Mouse (Mus musculus) cerebellum, adult 2 months (tissue): ENCODE measurements around the gene Rab3ip. TPM values are rescaled to one million over a fixed set of nuclear protein-coding genes. Genes with fewer than 3 reads are reported as not detected.

Experiments
- DNase-seq, 2 experiments: peaks; one replicate each; pipeline ENCODE4 v3.0.0; 2021
- H3K27ac ChIP-seq: fragments of 200-500 bp; 2 replicates; pipeline ENCODE4 v1.5.1; 2012; ENCODE audit warnings: low read length, control low read depth, inconsistent platforms; ENCODE audit not compliant: insufficient read depth
- H3K27me3 ChIP-seq: fragments of 200-500 bp; 2 replicates; pipeline ENCODE4 v1.6.1; 2012; ENCODE audit warnings: inconsistent platforms, mild to moderate bottlenecking, low read length, moderate library complexity; ENCODE audit not compliant: control insufficient read depth, insufficient read depth
- H3K4me1 ChIP-seq: fragments of 200-500 bp; 2 replicates; pipeline ENCODE4 v1.6.1; 2011; ENCODE audit warnings: low read length; ENCODE audit not compliant: control insufficient read depth, insufficient read depth
- H3K4me3 ChIP-seq: fragments of 200-500 bp; replicated peaks from 2 replicates; pipeline ENCODE3; 2011; ENCODE audit warnings: mild to moderate bottlenecking, low read depth, low read length, control low read depth; ENCODE audit not compliant: insufficient read depth
- CTCF ChIP-seq: fragments of 200-500 bp; IDR thresholded peaks from 2 replicates; pipeline ENCODE4 v1.5.1; 2011; ENCODE audit warnings: low read depth, mild to moderate bottlenecking, control low read depth, low read length, moderate library complexity, borderline replicate concordance; ENCODE audit not compliant: insufficient read depth
- POLR2A ChIP-seq: fragments of 200-500 bp; IDR thresholded peaks from 2 replicates; pipeline ENCODE4 v1.6.1; 2011; ENCODE audit warnings: low read length, control low read depth, borderline replicate concordance; ENCODE audit not compliant: insufficient read depth
- WGBS: fragments of 180-500 bp; shearing (Covaris S2); methylation state at CpG from one replicate; pipeline ENCODE4 v1.1.7; 2018; 5-methylcytosine and 5-hydroxymethylcytosine counted together
- polyA plus RNA-seq: library from polyadenylated mRNA; depleted of rRNA; stranded (reverse); fragments of >200 nt; gene quantifications from 2 replicates; pipeline ENCODE4 v1.2.3, GENCODE M21; 2012

Rab3ip gene
- polyA plus RNA-seq, 1 experiment, result 46.5 TPM

GRCm38 (mm10) chr10:116935028-116935427 lies 15.5 kb downstream of the Rab3ip start:
- WGBS, result 63% methylated on average over 12 of the region's 12 CpGs
- H3K4me3 ChIP-seq, result no peak overlapping the region
- H3K27ac ChIP-seq, result no peak overlapping the region
- H3K27me3 ChIP-seq, result no peaks in the 10 kb centered on the region
- TF ChIP-seq CTCF (no peak), POLR2A (no peak)
- DNase-seq, result no peak
- no peaks in the 10 kb centered on the region; the same call in none of the 2 replicates for H3K4me1 ChIP-seq

- 90% methylated on average over 7 of the region's 7 CpGs for WGBS
- TF ChIP-seq POLR2A (no peak), CTCF (no peak)
- no peak for DNase-seq
These were observed 16.8 kb downstream of the Rab3ip start for GRCm38 (mm10) chr10:116933794-116934193.

GRCm38 (mm10) chr10:116932418-116932817 lies 18.2 kb downstream of the Rab3ip start:
- 82% methylated on average over 13 of the region's 13 CpGs for WGBS
- DNase-seq, result no peak
- Histone ChIP-seq H3K27ac (no peak overlapping the region), H3K27me3 (no peaks in the 10 kb centered on the region), H3K4me3 (no peak overlapping the region), H3K4me1 (no peaks in the 10 kb centered on the region; the same call in none of the 2 replicates)
- no peak for TF ChIP-seq CTCF

More at GRCm38 (mm10) chr10:116933794-116934193, 16.8 kb downstream of the Rab3ip start:
- H3K27me3 ChIP-seq, result no peaks in the 10 kb centered on the region
- no peak overlapping the region for H3K27ac ChIP-seq
- no peak overlapping the region for H3K4me3 ChIP-seq
- H3K4me1 ChIP-seq, result no peaks in the 10 kb centered on the region; the same call in none of the 2 replicates

- 71% methylated on average over 15 of the region's 15 CpGs for WGBS
- no peaks in the 10 kb centered on the region; the same call in none of the 2 replicates for H3K4me1 ChIP-seq
- H3K27ac ChIP-seq, result no peak overlapping the region
- DNase-seq, result peak; percentile 30 to 50
- H3K4me3 ChIP-seq, result no peak overlapping the region
- H3K27me3 ChIP-seq, result no peaks in the 10 kb centered on the region
- TF ChIP-seq CTCF, result no peak
- TF ChIP-seq POLR2A, result no peak
These were observed 18.9 kb downstream of the Rab3ip start for GRCm38 (mm10) chr10:116931497-116932179.

GRCm38 (mm10) chr10:116930936-116931335 lies 19.6 kb downstream of the Rab3ip start:
- Histone ChIP-seq H3K27me3 (no peaks in the 10 kb centered on the region), H3K4me3 (no peak overlapping the region), H3K4me1 (no peaks in the 10 kb centered on the region; the same call in none of the 2 replicates), H3K27ac (no peak overlapping the region)
- TF ChIP-seq CTCF (no peak), POLR2A (no peak)
- no peak for DNase-seq
- WGBS, result 64% methylated on average over 7 of the region's 7 CpGs

- H3K27ac ChIP-seq, result no peak overlapping the region
- no peaks in the 10 kb centered on the region; the same call in none of the 2 replicates for H3K4me1 ChIP-seq
- TF ChIP-seq CTCF, result no peak
- TF ChIP-seq POLR2A, result no peak
- WGBS, result 60% methylated on average over 7 of the region's 7 CpGs
- no peak for DNase-seq
- H3K27me3 ChIP-seq, result no peaks in the 10 kb centered on the region
- no peak overlapping the region for H3K4me3 ChIP-seq
These were observed 20.1 kb downstream of the Rab3ip start for GRCm38 (mm10) chr10:116930506-116930905.

- Histone ChIP-seq H3K27me3 (no peaks in the 10 kb centered on the region), H3K27ac (no peak overlapping the region), H3K4me1 (no peaks in the 10 kb centered on the region; the same call in none of the 2 replicates), H3K4me3 (no peak overlapping the region)
- WGBS, result 84% methylated on average over 3 of the region's 3 CpGs
- DNase-seq, result no peak
- TF ChIP-seq POLR2A, result no peak
These were observed 21.7 kb downstream of the Rab3ip start for GRCm38 (mm10) chr10:116928826-116929225.

- Histone ChIP-seq H3K4me1 (no peaks in the 10 kb centered on the region; the same call in none of the 2 replicates), H3K4me3 (no peak overlapping the region), H3K27me3 (no peaks in the 10 kb centered on the region), H3K27ac (no peak overlapping the region)
- TF ChIP-seq CTCF (no peak), POLR2A (no peak)
- DNase-seq, result no peak
- WGBS, result 94% methylated on average over 11 of the region's 11 CpGs
These were observed 24.0 kb downstream of the Rab3ip start for GRCm38 (mm10) chr10:116926428-116927113.
